Mouse (Mus musculus) limb, embryonic 14.5 days (tissue): ENCODE data around the gene Pcgf5. TPM values are rescaled to one million over a fixed set of nuclear protein-coding genes. Genes with fewer than 3 reads are reported as not detected.
"Not testable (repeated sequence)": the region's sequence is repeated elsewhere in the genome, so short reads cannot be mapped to it uniquely, and the experiment has no call there.

ENCODE experiments used
- ATAC-seq: fragments of 200-750 bp; cut with Nextera tagmentation; 2 replicates; pipeline ENCODE4 v1.8.0; 2017; ENCODE audit warnings: low read depth, moderate number of reproducible peaks, moderate TSS enrichment; ENCODE audit not compliant: low FRiP score
- DNase-seq: peaks from one replicate; pipeline ENCODE4 v3.0.0-alpha.2; 2015; ENCODE audit warnings: low spot score
- H3K27ac ChIP-seq: fragments of 300-500 bp; sonication (generic); replicated peaks from 2 replicates; pipeline ENCODE4 v1.5.1; 2014; ENCODE audit warnings: low read depth, mild to moderate bottlenecking, low read length, moderate library complexity, mixed read lengths
- H3K27me3 ChIP-seq: fragments of 300-500 bp; sonication (generic); 2 replicates; pipeline ENCODE4 v1.6.1; 2014; ENCODE audit warnings: low read length, mixed read lengths; ENCODE audit not compliant: control insufficient read depth, insufficient read depth
- H3K36me3 ChIP-seq: fragments of 300-500 bp; sonication (generic); 2 replicates; pipeline ENCODE4 v1.6.1; 2014; ENCODE audit warnings: mild to moderate bottlenecking, low read length, moderate library complexity, mixed read lengths; ENCODE audit not compliant: control insufficient read depth, insufficient read depth
- H3K4me1 ChIP-seq: fragments of 300-500 bp; sonication (generic); 2 replicates; pipeline ENCODE4 v1.6.1; 2014; ENCODE audit warnings: antibody characterized with exemption, low read length, mixed read lengths; ENCODE audit not compliant: control insufficient read depth, insufficient read depth
- H3K4me2 ChIP-seq: fragments of 300-500 bp; sonication (generic); replicated peaks from 2 replicates; pipeline ENCODE4 v1.6.1; 2014; ENCODE audit warnings: low read depth, mild to moderate bottlenecking, low read length, moderate library complexity; ENCODE audit not compliant: severe bottlenecking
- H3K4me3 ChIP-seq: fragments of 300-500 bp; sonication (generic); replicated peaks from 2 replicates; pipeline ENCODE4 v1.5.1; 2014; ENCODE audit warnings: low read length
- H3K9ac ChIP-seq: fragments of 300-500 bp; sonication (generic); 2 replicates; pipeline ENCODE4 v1.6.1; 2014; ENCODE audit warnings: mild to moderate bottlenecking, low read depth, low read length, moderate library complexity; ENCODE audit not compliant: severe bottlenecking
- H3K9me3 ChIP-seq: fragments of 300-500 bp; sonication (generic); 2 replicates; pipeline ENCODE4 v1.6.1; 2016; ENCODE audit warnings: low read length; ENCODE audit not compliant: control insufficient read depth
- POLR2A ChIP-seq: fragments of 200-500 bp; IDR thresholded peaks from 2 replicates; pipeline ENCODE4 v1.8.0; 2012; ENCODE audit warnings: inconsistent platforms, mild to moderate bottlenecking, moderate library complexity, borderline replicate concordance; ENCODE audit not compliant: insufficient read depth, insufficient read length; ENCODE audit errors: extremely low read depth
- WGBS: fragments of 180-500 bp; shearing (Covaris S2); extraction: QIAGEN DNeasy Blood & Tissue Kit; methylation state at CpG from one replicate; pipeline ENCODE4 v1.1.7; 2014; 5-methylcytosine and 5-hydroxymethylcytosine counted together
- polyA plus RNA-seq, 2 experiments: library from polyadenylated mRNA; depleted of rRNA in 1 of 2; stranded (reverse) in 1 of 2; unstranded in 1 of 2; fragments of >200 nt; fragmentation: Nextera tagmentation in 1 of 2; extraction: Ambion mirVana in 1 of 2; gene quantifications; 2 replicates each; pipeline versions ENCODE4 v1.2.1 to v1.2.3; 2012 to 2014

Pcgf5 gene
- polyA plus RNA-seq, 2 experiments, result 3.6 to 6.0 TPM

DNA sequence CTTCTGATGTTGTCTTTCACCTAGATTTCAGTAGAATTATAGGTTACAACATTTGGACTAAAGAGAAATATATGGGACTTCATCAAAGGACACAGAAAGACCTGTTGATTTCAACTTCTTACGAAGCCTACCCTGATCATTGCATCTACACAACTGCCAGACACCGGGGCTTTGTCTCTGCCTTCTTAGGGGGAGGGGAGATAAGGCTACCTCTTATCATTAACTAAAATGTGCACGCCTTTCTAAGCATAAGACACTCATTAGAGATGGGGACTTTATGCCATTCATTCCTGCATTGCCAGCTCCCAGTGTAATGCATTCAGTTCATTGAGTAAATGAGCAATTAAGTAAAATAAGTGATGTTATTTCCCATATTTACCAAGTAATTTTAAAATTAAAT lies 85.1 kb downstream of the Pcgf5 start:
- H3K9ac ChIP-seq, result no peak overlapping the region
- H3K4me1 ChIP-seq, result no peaks in the 10 kb centered on the region
- H3K4me2 ChIP-seq, result no peak overlapping the region
- H3K4me3 ChIP-seq, result no peak overlapping the region
- H3K9me3 ChIP-seq, result no peaks in the 10 kb centered on the region
- no peak for TF ChIP-seq POLR2A
- no peak overlapping the region for H3K27ac ChIP-seq
- H3K36me3 ChIP-seq, result no peaks in the 10 kb centered on the region
- no peaks in the 10 kb centered on the region for H3K27me3 ChIP-seq
- 86% methylated on average over 3 of the region's 3 CpGs for WGBS
- ATAC-seq (no peak), DNase-seq (no peak)

DNA sequence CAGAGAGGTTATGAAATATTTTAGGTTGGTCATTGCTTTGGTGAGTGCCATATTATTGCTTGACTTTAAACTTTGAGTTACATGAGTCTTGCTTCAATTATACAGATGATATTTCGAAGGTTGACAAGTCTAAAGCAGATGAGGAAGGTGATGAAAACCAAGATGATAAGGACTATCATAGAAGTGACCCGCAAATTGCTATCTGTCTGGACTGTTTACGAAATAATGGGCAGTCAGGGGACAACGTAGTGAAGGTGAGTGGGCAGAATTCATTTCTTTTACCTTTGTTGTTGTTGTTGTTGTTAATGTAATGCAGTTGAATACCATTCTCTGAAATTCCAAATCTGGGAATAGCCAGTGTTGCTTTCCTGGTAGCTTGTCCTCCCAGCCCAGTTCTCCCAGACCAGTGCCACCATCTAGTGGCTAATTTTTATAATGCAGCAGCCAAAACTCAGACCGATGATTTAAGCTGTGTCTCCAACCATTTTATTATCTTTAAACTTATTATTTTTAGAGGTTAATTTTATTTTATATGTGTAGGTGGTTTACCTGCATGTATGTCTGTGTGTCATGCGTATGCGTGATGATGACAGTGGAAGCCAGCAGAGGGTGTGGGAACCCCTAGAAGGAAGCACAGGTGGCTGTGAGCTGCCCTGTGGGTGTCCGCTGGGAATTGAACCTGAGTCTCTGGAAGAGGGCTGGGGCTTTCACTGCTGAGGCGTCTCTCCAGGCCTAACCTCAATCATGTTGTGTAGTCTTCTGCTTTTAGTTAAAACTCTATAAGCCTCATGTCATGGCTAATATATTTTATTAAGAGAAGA lies 92.0 kb downstream of the Pcgf5 start:
- Histone ChIP-seq H3K9me3 (no peaks in the 10 kb centered on the region), H3K27me3 (no peaks in the 10 kb centered on the region), H3K4me2 (no peak overlapping the region), H3K27ac (no peak overlapping the region), H3K9ac (no peak overlapping the region), H3K36me3 (no peaks in the 10 kb centered on the region), H3K4me1 (no peaks in the 10 kb centered on the region), H3K4me3 (no peak overlapping the region)
- 54% methylated on average over 9 of the region's 9 CpGs for WGBS
- ATAC-seq, result no peak
- TF ChIP-seq POLR2A, result no peak
- DNase-seq, result peak; percentile 41

DNA sequence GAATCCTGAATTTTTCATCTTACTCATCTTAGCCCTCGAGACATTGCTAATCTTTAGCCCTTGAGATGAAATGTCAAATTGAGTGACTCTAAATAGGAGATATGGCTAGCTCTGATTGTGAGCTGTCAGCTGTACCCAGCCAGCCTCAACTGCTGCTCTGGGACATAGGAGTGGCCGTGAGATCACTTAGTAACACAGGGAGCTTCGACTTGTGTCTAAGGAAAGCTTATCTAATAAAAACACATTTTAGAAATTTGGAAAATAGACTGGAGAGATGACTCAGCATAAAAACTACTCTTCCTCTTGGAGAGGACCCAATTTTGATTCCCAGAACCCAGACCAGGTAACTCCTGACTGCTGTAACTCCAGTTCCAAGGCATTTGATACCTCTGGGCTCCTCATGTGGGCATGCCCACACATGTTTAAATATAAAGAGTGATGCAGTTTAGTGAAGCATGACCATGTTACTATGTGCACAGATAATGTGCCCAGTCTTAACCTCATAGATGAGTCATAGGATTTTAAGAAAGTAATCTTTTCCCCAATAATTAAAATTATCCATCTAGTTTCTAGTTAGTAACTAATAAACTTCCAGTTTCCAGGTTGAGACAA lies 103.0 kb downstream of the Pcgf5 start:
- 90% methylated on average over 3 of the region's 3 CpGs for WGBS
- Histone ChIP-seq H3K36me3 (no peaks in the 10 kb centered on the region), H3K4me3 (no peak overlapping the region), H3K27ac (no peak overlapping the region), H3K4me1 (no peaks in the 10 kb centered on the region), H3K9ac (no peak overlapping the region), H3K9me3 (no peaks in the 10 kb centered on the region), H3K27me3 (no peaks in the 10 kb centered on the region), H3K4me2 (no peak overlapping the region)
- DNase-seq (no peak), ATAC-seq (no peak)
- TF ChIP-seq POLR2A, result no peak

DNA sequence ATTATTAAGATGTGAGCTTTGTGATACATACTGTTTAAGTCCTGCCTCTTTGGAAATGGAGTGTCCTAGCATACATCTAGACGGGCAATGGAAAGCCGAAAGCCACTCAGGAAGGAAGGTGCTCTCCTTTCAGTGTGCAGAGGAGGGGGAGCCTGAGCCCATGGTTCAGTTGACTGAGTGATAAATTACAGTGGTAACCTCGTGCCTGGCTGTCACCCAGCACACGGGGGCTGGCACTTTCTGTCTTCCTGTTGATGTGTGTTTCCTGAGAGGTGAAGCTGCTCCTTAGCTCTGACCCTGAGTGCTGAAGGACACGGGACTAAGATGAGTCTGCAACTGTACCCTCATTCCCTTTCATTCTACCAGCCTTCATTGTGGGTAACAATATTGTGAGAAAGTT lies 103.6 kb downstream of the Pcgf5 start:
- no peaks in the 10 kb centered on the region for H3K27me3 ChIP-seq
- TF ChIP-seq POLR2A, result no peak
- H3K9ac ChIP-seq, result no peak overlapping the region
- no peaks in the 10 kb centered on the region for H3K4me1 ChIP-seq
- no peak overlapping the region for H3K27ac ChIP-seq
- no peaks in the 10 kb centered on the region for H3K9me3 ChIP-seq
- H3K4me2 ChIP-seq, result no peak overlapping the region
- no peak overlapping the region for H3K4me3 ChIP-seq
- WGBS, result 36% methylated on average over 5 of the region's 5 CpGs
- DNase-seq (no peak), ATAC-seq (no peak)
- H3K36me3 ChIP-seq, result no peaks in the 10 kb centered on the region

DNA sequence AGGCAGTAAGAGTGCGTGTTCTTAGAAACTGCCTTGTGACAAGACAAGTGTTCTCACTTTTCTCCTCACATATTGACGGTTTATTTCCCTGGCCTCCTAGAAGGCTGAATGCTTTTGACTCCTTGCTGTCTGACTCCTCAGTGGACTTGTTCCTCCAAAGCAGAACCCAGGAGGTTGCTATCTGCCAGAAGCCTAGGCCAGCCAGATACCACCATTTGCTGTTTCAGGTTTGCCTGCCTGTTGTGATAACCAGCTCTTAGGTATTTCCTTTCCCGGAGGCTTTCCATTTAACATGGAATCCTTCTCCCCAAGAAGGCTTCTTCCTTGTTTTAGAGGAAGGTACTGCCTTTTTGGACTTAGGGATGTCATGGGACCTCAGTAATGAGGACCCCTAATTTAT lies 104.1 kb downstream of the Pcgf5 start:
- not testable (repeated sequence) for H3K4me3 ChIP-seq, H3K4me2 ChIP-seq, H3K9ac ChIP-seq, H3K27ac ChIP-seq, H3K27me3 ChIP-seq, H3K36me3 ChIP-seq, H3K4me1 ChIP-seq, DNase-seq, H3K9me3 ChIP-seq, ATAC-seq
- WGBS, result 59% methylated on average over 3 of the region's 3 CpGs
